Mouse (Mus musculus) forebrain, embryonic 14.5 days (tissue): ENCODE data around the gene Medag. TPM values are rescaled to one million over a fixed set of nuclear protein-coding genes. Genes with fewer than 3 reads are reported as not detected.

Experiments used
- ATAC-seq: fragments of 200-750 bp; cut with Nextera tagmentation; 2 replicates; pipeline ENCODE4 v1.8.0; 2017; ENCODE audit warnings: mild to moderate bottlenecking, moderate library complexity
- DNase-seq: peaks from one replicate; pipeline ENCODE4 v3.0.0-alpha.2; 2015; ENCODE audit warnings: low spot score
- H3K27ac ChIP-seq: fragments of 300-500 bp; sonication (generic); 2 replicates; pipeline ENCODE4 v1.5.1; 2014; ENCODE audit warnings: low read depth, mild to moderate bottlenecking, control low read depth, low read length, moderate library complexity
- H3K27me3 ChIP-seq: fragments of 300-500 bp; sonication (generic); replicated peaks from 2 replicates; pipeline ENCODE4 v1.6.1; 2014; ENCODE audit warnings: low read length, control low read depth, mixed read lengths; ENCODE audit not compliant: control insufficient read depth, insufficient read depth
- H3K36me3 ChIP-seq: fragments of 300-500 bp; sonication (generic); 2 replicates; pipeline ENCODE4 v1.6.1; 2014; ENCODE audit warnings: low read length, control low read depth; ENCODE audit not compliant: control insufficient read depth, insufficient read depth
- H3K4me1 ChIP-seq: fragments of 300-500 bp; sonication (generic); 2 replicates; pipeline ENCODE4 v1.6.1; 2014; ENCODE audit warnings: antibody characterized with exemption, low read length, control low read depth; ENCODE audit not compliant: control insufficient read depth, insufficient read depth
- H3K4me2 ChIP-seq: fragments of 300-500 bp; sonication (generic); 2 replicates; pipeline ENCODE4 v1.6.1; 2014; ENCODE audit warnings: mild to moderate bottlenecking, control low read depth, low read length
- H3K4me3 ChIP-seq: fragments of 300-500 bp; sonication (generic); 2 replicates; pipeline ENCODE4 v1.5.1; 2014; ENCODE audit warnings: low read depth, low read length, control low read depth
- H3K9ac ChIP-seq: fragments of 300-500 bp; sonication (generic); 2 replicates; pipeline ENCODE4 v1.6.1; 2014; ENCODE audit warnings: mild to moderate bottlenecking, low read length, control low read depth, moderate library complexity
- H3K9me3 ChIP-seq: fragments of 300-500 bp; sonication (generic); replicated peaks from 2 replicates; pipeline ENCODE4 v1.6.1; 2016; ENCODE audit warnings: low read length, control low read depth, mixed read lengths; ENCODE audit not compliant: control insufficient read depth
- WGBS: fragments of 180-500 bp; shearing (Covaris S2); extraction: QIAGEN DNeasy Blood & Tissue Kit; methylation state at CpG from one replicate; pipeline ENCODE4 v1.1.7; 2014; 5-methylcytosine and 5-hydroxymethylcytosine counted together
- polyA plus RNA-seq: library from polyadenylated mRNA; unstranded; fragments of >200 nt; fragmentation: Nextera tagmentation; extraction: Ambion mirVana; gene quantifications from 2 replicates; pipeline ENCODE4 v1.2.1, GENCODE M21; 2014

Medag gene
- polyA plus RNA-seq, 1 experiment from 2014 or later = 1.3 TPM

DNA sequence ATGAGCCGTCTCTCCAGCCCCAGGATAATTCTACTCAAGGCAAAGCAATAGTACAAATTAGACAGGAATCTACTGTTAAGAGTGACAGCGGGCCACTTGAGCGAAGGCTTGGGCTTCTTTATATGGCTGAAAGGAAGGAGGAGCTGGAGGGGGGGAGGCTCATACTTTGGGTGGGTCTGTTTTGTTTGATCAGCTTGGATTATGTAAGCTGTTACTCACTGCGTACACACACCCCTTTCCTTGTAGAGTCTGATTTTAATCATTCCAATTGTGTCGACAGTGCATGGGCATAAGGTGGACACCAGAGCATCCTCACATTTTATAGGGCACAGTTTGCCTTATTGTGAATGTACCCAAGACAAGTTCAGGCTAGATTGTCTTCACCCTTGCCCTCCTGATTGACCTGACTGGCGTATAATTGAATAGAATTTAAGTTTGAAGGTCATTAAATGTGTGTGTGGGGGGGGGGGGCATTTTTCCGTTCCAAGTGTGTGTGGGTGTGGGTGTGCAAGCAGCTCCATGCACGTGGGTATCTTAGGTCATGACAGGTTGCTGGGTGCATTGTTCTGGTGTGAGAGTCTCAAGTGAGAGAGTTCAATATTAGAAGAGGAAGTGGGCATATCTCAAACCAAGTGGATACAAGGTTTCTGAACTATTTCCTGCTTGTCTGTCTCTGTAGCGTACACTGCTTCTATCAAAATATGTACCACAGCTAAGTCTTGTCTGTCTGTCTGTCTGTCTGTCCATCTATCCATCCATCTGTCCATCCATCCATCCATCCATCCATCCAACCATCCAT is 3.0 kb downstream of the Medag start:
- Histone ChIP-seq H3K4me3 (no peak overlapping the region), H3K4me1 (peaks cover 15% of the 10 kb centered on the region), H3K27me3 (no peaks in the 10 kb centered on the region), H3K27ac (no peak overlapping the region), H3K4me2 (no peak overlapping the region), H3K9ac (no peak overlapping the region), H3K9me3 (no peaks in the 10 kb centered on the region), H3K36me3 (no peaks in the 10 kb centered on the region)
- no peak for ATAC-seq
- no peak for DNase-seq
- WGBS = 79% methylated on average over 9 of the region's 9 CpGs

DNA sequence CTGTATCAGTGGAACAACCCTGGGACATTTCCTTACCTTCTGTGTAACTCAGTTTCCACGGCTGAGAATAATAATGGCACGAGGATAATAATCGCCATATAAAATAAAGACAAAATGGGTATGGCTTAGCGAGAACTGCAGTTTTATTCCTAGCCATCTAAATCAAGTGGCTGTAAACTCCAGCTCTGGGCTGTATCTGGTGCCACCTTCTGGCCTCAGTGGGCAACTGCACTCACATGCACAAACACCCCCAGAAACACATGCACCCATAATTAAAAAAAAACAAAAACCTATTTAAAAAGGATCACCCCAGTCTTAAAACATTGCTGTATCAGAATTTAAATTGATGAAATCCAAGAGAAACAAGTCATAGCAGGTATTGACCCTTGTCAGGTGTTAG is 5.8 kb downstream of the Medag start:
- H3K9ac ChIP-seq = no peak overlapping the region
- no peaks in the 10 kb centered on the region for H3K27me3 ChIP-seq
- no peak overlapping the region for H3K4me3 ChIP-seq
- H3K27ac ChIP-seq = no peak overlapping the region
- H3K4me1 ChIP-seq = peaks cover 2% of the 10 kb centered on the region; the same call in 1 of the 2 replicates
- H3K36me3 ChIP-seq = no peaks in the 10 kb centered on the region
- 92% methylated on average over 4 of the region's 4 CpGs for WGBS
- DNase-seq (no peak), ATAC-seq (no peak)
- H3K4me2 ChIP-seq = no peak overlapping the region
- no peaks in the 10 kb centered on the region for H3K9me3 ChIP-seq

DNA sequence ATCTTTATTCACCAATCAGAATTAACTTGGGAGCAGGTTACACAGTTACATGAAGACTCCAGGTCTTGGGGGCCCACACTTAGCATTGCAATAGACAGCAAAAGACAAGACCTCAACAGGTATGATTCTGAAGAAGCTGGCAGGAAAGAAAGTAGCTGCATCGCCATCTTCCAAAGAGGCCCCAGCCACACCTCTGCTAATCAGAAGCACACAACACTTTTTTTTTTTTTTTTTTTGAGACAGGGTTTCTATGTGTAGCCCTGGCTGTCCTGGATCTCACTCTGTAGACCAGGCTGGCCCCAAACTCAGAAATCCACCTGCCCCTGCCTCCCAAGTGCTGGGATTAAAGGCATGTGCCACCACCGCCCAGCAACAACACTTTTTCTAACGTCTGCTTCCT is 15.0 kb downstream of the Medag start:
- WGBS = 98% methylated on average over 3 of the region's 3 CpGs
- H3K36me3 ChIP-seq = no peaks in the 10 kb centered on the region
- no peaks in the 10 kb centered on the region for H3K27me3 ChIP-seq
- H3K27ac ChIP-seq = no peak overlapping the region
- H3K9me3 ChIP-seq = no peaks in the 10 kb centered on the region
- no peak overlapping the region for H3K4me2 ChIP-seq
- peaks cover 17% of the 10 kb centered on the region for H3K4me1 ChIP-seq
- H3K9ac ChIP-seq = no peak overlapping the region
- no peak overlapping the region for H3K4me3 ChIP-seq
- no peak for ATAC-seq
- no peak for DNase-seq

DNA sequence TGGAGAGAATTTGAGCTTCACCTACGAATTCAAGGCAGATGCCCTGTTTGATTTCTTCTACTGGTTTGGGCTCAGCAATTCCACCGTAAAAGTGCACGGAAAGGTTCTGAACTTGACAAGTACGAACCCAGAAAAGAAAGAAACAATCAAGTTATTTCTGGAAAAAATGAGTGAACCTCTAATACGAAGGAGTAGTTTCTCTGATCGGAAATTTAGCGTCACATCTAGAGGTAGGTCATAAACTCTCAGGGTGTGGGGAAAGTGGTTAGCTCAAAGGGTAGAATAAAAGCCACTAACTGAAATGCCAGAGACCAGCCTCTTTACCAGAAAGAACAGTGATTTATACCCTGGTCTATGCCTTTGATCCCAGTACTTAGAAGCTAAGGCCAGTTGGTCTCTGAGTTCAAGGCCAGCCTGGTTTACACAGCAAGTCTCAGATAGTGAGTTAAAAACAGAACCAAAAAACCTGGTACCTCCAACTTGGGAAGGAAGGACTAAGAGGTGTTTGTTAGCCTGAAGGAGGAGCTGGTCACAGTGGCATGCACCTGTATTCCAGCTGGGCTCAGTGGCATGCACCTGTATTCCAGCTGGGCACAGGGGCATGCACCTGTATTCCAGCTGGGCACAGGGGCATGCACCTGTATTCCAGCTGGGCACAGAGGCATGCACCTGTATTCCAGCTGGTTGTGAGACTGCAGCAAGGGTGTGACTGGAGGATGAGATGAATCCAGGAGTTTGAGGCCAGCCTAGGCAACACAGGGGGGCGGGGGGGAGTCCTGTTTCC is 15.9 kb downstream of the Medag start:
- Histone ChIP-seq H3K27me3 (no peaks in the 10 kb centered on the region), H3K9ac (no peak overlapping the region), H3K4me3 (no peak overlapping the region), H3K4me1 (peaks cover 17% of the 10 kb centered on the region), H3K27ac (0 out of 2 replicates have a peak overlapping the region, but pooled peaks have one; percentile 81), H3K4me2 (no peak overlapping the region), H3K9me3 (no peaks in the 10 kb centered on the region), H3K36me3 (no peaks in the 10 kb centered on the region)
- ATAC-seq (no peak), DNase-seq (no peak)
- WGBS = 91% methylated on average over 8 of the region's 8 CpGs

DNA sequence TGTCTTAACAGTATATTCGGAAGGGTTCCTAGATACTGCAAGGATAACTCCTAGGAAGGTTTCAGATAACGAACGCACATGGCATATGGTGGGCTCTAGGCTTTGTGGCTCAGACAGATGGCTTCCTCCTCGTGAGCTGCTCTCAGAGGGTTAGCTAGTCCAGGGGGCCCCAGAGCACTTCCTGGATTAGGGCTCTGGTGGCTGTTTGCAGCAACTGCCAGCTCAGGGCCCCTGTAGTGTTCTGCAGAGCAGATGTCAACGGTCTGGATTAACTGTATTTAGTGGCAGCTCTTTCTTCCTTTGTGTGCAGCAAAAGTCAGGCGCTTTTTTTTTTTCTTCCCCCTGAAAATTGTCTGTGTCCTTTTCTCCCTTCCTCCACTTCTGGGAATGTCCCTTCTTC is 16.8 kb downstream of the Medag start:
- H3K4me2 ChIP-seq = peak overlapping the region; percentile 1; the same call in 1 of the 2 replicates
- H3K27me3 ChIP-seq = no peaks in the 10 kb centered on the region
- no peak overlapping the region for H3K4me3 ChIP-seq
- peak overlapping the region; percentile 81 for H3K27ac ChIP-seq
- ATAC-seq (peak; percentile 81), DNase-seq (peak; percentile 81)
- WGBS = 9% methylated on average over 6 of the region's 6 CpGs
- no peaks in the 10 kb centered on the region for H3K9me3 ChIP-seq
- H3K9ac ChIP-seq = peak overlapping the region; percentile 32
- H3K4me1 ChIP-seq = peaks cover 17% of the 10 kb centered on the region
- H3K36me3 ChIP-seq = no peaks in the 10 kb centered on the region

DNA sequence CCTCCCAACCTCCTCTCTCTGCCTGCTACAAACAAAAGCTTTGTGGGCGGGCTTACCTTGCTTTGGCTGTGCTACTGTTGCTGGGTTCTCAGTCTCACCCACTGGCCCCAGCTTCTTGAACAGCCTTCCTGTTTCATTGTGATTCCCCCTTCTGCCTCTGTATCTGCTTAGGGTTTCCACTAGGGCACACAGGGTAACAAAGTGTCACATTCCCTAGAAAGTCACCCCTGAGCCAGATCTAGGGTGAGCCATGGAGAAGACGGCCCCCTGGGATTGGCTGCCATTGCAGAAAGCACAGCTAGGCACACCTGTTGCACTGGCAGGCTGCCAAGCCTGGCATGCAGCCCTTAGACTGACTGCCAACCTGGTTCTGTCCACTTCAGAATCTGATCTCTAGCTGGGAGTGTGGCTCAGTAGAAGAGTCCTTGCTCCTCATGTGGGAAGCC is 17.3 kb downstream of the Medag start:
- ATAC-seq (peak; percentile 80), DNase-seq (peak; percentile 76)
- WGBS = 12% methylated on average over 2 of the region's 2 CpGs
- H3K27ac ChIP-seq = peak overlapping the region; percentile 81
- H3K36me3 ChIP-seq = no peaks in the 10 kb centered on the region
- no peaks in the 10 kb centered on the region for H3K27me3 ChIP-seq
- no peaks in the 10 kb centered on the region for H3K9me3 ChIP-seq
- no peak overlapping the region for H3K4me3 ChIP-seq
- peaks cover 17% of the 10 kb centered on the region for H3K4me1 ChIP-seq
- peak overlapping the region; percentile 32; the same call in 1 of the 2 replicates for H3K9ac ChIP-seq
- H3K4me2 ChIP-seq = no peak overlapping the region; the same call in 1 of the 2 replicates

DNA sequence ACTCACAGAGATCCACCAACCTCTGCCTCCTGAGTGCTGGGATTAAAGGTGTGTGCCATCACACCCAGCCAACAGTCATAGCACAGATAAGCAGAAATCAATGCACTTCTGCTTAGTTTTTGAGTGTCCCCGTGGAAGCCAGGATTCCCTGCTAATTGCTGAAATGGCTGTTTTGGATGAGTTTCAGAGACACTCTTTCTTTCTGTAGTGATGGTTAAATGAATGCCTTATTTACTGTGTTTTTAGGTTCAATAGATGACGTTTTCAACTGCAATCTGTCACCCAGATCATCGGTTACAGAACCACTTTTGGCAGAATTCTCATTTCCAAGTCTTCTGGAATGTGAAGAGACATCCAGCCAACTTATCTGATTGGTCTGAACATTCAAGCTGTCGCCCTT is 18.0 kb downstream of the Medag start:
- ATAC-seq (peak; percentile 5; the same call in 1 of the 2 replicates), DNase-seq (peak; percentile 72)
- Histone ChIP-seq H3K4me3 (no peak overlapping the region), H3K27ac (peak overlapping the region; percentile 81; the same call in 1 of the 2 replicates), H3K36me3 (no peaks in the 10 kb centered on the region), H3K9me3 (no peaks in the 10 kb centered on the region), H3K9ac (no peak overlapping the region), H3K4me2 (no peak overlapping the region), H3K27me3 (no peaks in the 10 kb centered on the region), H3K4me1 (peaks cover 19% of the 10 kb centered on the region)
- 53% methylated on average over 4 of the region's 4 CpGs for WGBS

DNA sequence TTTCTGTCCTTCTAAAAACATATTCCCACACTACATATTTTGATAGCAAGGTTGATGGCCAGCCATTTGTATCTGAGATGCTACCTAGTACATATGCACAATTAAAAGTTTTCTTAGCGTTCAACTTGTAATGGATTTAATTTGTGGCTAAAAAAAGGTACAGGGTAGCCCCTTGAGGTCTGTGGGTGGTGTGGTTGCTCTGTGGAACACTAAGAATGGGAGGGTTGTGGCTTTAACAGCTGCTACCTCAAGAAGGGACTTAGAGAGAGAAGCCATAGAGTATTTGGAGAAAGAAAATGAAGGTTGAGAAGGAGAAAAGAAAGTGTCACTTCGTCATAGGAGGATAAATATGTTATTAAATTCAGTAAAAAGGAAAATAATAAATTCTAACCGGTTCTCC is 19.4 kb downstream of the Medag start:
- 91% methylated on average over 3 of the region's 3 CpGs for WGBS
- H3K27ac ChIP-seq = no peak overlapping the region
- H3K4me2 ChIP-seq = no peak overlapping the region
- H3K27me3 ChIP-seq = no peaks in the 10 kb centered on the region
- H3K36me3 ChIP-seq = no peaks in the 10 kb centered on the region
- no peak overlapping the region for H3K4me3 ChIP-seq
- no peak for DNase-seq
- peaks cover 21% of the 10 kb centered on the region for H3K4me1 ChIP-seq
- no peak overlapping the region for H3K9ac ChIP-seq
- no peak for ATAC-seq
- no peaks in the 10 kb centered on the region for H3K9me3 ChIP-seq

DNA sequence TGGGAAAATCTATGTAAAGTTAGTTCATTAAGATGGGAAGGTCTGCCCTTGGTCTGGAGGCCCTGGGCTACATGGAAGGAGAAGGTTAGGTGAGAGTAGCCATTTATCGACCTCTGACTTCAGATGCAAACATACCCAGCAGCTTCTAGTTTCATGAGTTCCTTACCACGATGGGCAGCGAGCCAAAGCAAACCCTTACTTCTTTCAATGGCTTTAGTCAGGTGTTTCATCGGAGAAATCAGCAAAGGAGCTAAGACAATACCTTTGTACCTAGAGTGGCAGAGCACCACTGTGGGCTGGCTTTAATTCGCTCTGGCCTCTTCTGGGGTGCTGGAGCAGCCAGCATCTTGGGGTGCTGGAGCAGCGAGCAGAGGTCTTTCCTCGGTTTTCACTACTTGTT is 22.1 kb downstream of the Medag start:
- no peaks in the 10 kb centered on the region for H3K36me3 ChIP-seq
- H3K4me3 ChIP-seq = no peak overlapping the region
- no peak overlapping the region for H3K4me2 ChIP-seq
- ATAC-seq (no peak), DNase-seq (no peak)
- 67% methylated on average over 7 of the region's 7 CpGs for WGBS
- no peaks in the 10 kb centered on the region for H3K27me3 ChIP-seq
- H3K4me1 ChIP-seq = peaks cover 12% of the 10 kb centered on the region
- no peak overlapping the region for H3K9ac ChIP-seq
- no peak overlapping the region for H3K27ac ChIP-seq
- no peaks in the 10 kb centered on the region for H3K9me3 ChIP-seq
